Mouse (Mus musculus) heart, adult 2 months (tissue): Measurements from ENCODE around the gene H2-M5.

Experiments used
- CTCF ChIP-seq: fragments of 200-600 bp; IDR thresholded peaks from 2 replicates; pipeline ENCODE4 v1.8.1; 2022; ENCODE audit warnings: antibody characterized with exemption, mild to moderate bottlenecking, moderate library complexity
- POLR2A ChIP-seq: fragments of 200-500 bp; IDR thresholded peaks from 2 replicates; pipeline ENCODE4 v1.6.1; 2011; ENCODE audit warnings: mild to moderate bottlenecking, low read depth, low read length, control low read depth; ENCODE audit not compliant: insufficient read depth

- TF ChIP-seq CTCF (no peak), POLR2A (peak; percentile 90)
Measured at GRCm38 (mm10) chr17:36950981-36951947, 38.1 kb downstream of the H2-M5 start, which contains the start of gene Ppp1r11.
